10 mouse cellular contexts compared by ENCODE assay signal in the genomic region with DNA sequence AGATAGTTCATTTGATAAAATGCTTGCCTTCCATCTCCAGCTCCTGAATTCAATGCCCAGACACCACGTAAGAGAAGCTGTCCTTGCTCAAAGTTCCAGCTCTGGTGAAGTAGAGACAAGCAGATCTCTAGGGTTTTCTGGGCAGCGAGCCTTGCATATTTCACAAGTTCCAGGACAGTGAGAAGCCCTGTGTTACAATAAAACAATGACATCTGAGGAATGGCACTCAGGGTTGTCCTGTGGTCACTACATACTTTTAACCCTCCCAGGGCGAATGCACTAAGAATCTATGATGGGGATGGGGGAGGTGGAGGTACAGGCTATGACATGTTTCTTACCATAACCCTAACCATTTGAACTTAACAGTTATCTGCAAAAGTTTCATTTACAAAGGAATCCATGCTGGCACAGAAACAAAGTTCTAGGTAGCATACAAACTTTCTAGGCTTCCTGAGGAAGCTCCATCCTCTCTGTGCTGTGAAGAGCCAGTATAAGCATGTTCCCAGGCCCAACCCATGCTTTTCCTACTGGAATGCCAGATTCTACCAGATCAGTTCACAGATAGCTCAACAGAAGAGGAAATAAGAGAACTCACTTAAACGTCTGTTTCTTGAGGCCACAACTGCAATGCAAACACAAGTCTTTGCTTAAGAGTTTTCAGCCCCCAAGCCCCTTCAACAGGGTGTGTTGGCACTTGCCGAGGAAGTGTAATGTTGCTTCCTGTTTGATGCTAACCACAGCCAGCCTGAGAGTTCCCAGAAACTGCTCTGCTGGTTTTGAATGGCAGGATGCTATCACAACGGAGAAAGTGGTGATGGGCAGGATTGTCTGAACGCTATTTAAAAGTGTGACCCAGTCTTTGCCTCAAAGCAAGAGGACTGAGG. TPM values are rescaled to one million over a fixed set of nuclear protein-coding genes. Genes with fewer than 3 reads are reported as not detected.
A peak's percentile ranks its signal among the peaks of the same experiment; 100 is the strongest.
DNase-seq lines count a peak whose midpoint lies in the region; ATAC-seq lines count a peak whose summit lies in the region.
"Had no signal": no experiment of that assay in that cellular context is flagged by ENCODE, and none has a peak within 500 bp of the region (broad histone marks: within the 10 kb centered on the region; RNA-seq: fewer than 3 reads in every experiment).

No protein-coding gene starts in this region.

- H3K4me3 ChIP-seq in heart, embryonic 12.5 days = no peak overlapping the region
- H3K4me3 ChIP-seq in heart, embryonic 16.5 days (ENCODE audit: low read length) = no peak overlapping the region
- H3K4me3 ChIP-seq: erythroblast, embryonic 14.5 days had no signal

- H3K9ac ChIP-seq in heart, embryonic 12.5 days = no peak overlapping the region
- H3K9ac ChIP-seq in heart, embryonic 16.5 days (ENCODE audit: low read length) = no peak overlapping the region

- H3K9me3 ChIP-seq in heart, embryonic 12.5 days (replicated peaks) = no peaks in the 10 kb centered on the region
- H3K9me3 ChIP-seq in heart, embryonic 16.5 days (replicated peaks; ENCODE audit: control insufficient read depth, low read length) = no peaks in the 10 kb centered on the region

- no peaks in the 10 kb centered on the region for H3K27me3 ChIP-seq in heart, embryonic 12.5 days (replicated peaks)
- H3K27me3 ChIP-seq in heart, embryonic 16.5 days (ENCODE audit: control insufficient read depth, insufficient read depth, low read length) = no peaks in the 10 kb centered on the region

- DNase-seq in heart, adult 18-20 months = peak; percentile 37 to 55
- peak; percentile 13 to 43 for DNase-seq in CD8-positive naive resting alpha-beta T cell, adult 2 months (ENCODE audit: low read depth in 2 of 2, low spot score in 2 of 2)
- DNase-seq in cerebellum, adult 11 months = no peak
- no peak for DNase-seq in right cerebral cortex, postnatal 25 days
- DNase-seq in yolk sac, embryonic 10.5 days (ENCODE audit: low spot score) = no peak
- DNase-seq: right cerebral cortex, adult 18-20 months had no signal

- H3K4me2 ChIP-seq in heart, embryonic 12.5 days = no peak overlapping the region
- H3K4me2 ChIP-seq in heart, embryonic 16.5 days (ENCODE audit: low read depth, low read length) = peak overlapping the region; percentile 7; the same call in 1 of the 2 replicates

- H3K4me1 ChIP-seq in heart, embryonic 12.5 days (replicated peaks) = peaks cover 8% of the 10 kb centered on the region
- H3K4me1 ChIP-seq in heart, embryonic 16.5 days (ENCODE audit: control insufficient read depth, insufficient read depth, low read length) = peaks cover 10% of the 10 kb centered on the region

- H3K36me3 ChIP-seq in heart, embryonic 12.5 days = no peaks in the 10 kb centered on the region
- no peaks in the 10 kb centered on the region for H3K36me3 ChIP-seq in heart, embryonic 16.5 days (ENCODE audit: control insufficient read depth, insufficient read depth)

- 44% methylated on average over 7 of the region's 7 CpGs for WGBS in heart, embryonic 12.5 days
- 30% methylated on average over 7 of the region's 7 CpGs for WGBS in heart, embryonic 16.5 days

- no peak for ATAC-seq in heart, embryonic 12.5 days (ENCODE audit: insufficient number of reproducible peaks, low FRiP score)
- ATAC-seq in heart, embryonic 16.5 days (replicated peaks; ENCODE audit: extremely low read depth, insufficient read depth, low FRiP score) = peak; percentile 58; the same call in 1 of the 2 replicates
- ATAC-seq in megakaryocyte progenitor cell, adult 5-6 weeks (replicated peaks; ENCODE audit: poor library complexity) = peak; percentile 57

- H3K27ac ChIP-seq in heart, embryonic 12.5 days (ENCODE audit: poor library complexity, severe bottlenecking) = no peak overlapping the region
- H3K27ac ChIP-seq in heart, embryonic 16.5 days (ENCODE audit: low read length) = peak overlapping the region; percentile 47; the same call in 1 of the 2 replicates

RNA-seq across cellular contexts. Expression of gene Cmah, which starts 48.4 kb away (rescaled TPM):
- total RNA-seq in heart, adult 18-20 months (2021) = 1 to 10 TPM; 2.5 to 5.0 TPM
- polyA plus RNA-seq in heart, embryonic 12.5 days (2016; fragmentation: Nextera tagmentation; extraction: Ambion mirVana) = 0.24 and 0.28 TPM in 2 replicates
- 0.75 and 2.2 TPM in 2 replicates for polyA plus RNA-seq in heart, embryonic 16.5 days (2015; fragmentation: Nextera tagmentation; extraction: Ambion mirVana)
- total RNA-seq in megakaryocyte progenitor cell, adult 5-6 weeks (2015) = 0.56 and 2.3 TPM in 2 replicates
- 0.71 and 1.3 TPM in 2 replicates for total RNA-seq in megakaryocyte progenitor cell, adult 5-6 weeks (2017)

Comparison
In these comparisons a context has a peak if more than half of its experiments do, and no peak if none do; other contexts are left out.
1. DNase-seq: peak in heart, adult 18-20 months (2 of 2) and CD8-positive naive resting alpha-beta T cell, adult 2 months (2 of 2); none in cerebellum, adult 11 months (single experiment), right cerebral cortex, postnatal 25 days (single experiment) and yolk sac, embryonic 10.5 days (single experiment).